Mouse (Mus musculus): ENCODE results near the gene Gucd1.
"Not testable (repeated sequence)": the region's sequence is repeated elsewhere in the genome, so short reads cannot be mapped to it uniquely, and the experiment has no call there.

- not testable (repeated sequence) for TF ChIP-seq POLR2A (IDR thresholded peaks at IDR 0.05; ENCODE audit: borderline replicate concordance, low read depth, low read length); CTCF (IDR thresholded peaks at IDR 0.05; ENCODE audit: low read depth, low read length)
Observed at GRCm38 (mm10) chr10:75475139-75475850, 42.5 kb downstream of the Gucd1 start.
